Mouse (Mus musculus) forebrain, postnatal 0 days (tissue): ENCODE data around the gene Ehmt1. TPM values are rescaled to one million over a fixed set of nuclear protein-coding genes. Genes with fewer than 3 reads are reported as not detected.

ENCODE experiments used
- ATAC-seq: fragments of 200-750 bp; cut with Nextera tagmentation; 2 replicates; pipeline ENCODE4 v1.8.0; 2017; ENCODE audit warnings: mild to moderate bottlenecking, moderate library complexity
- DNase-seq: peaks from one replicate; pipeline ENCODE4 v3.0.0-alpha.2; 2015
- H3K27ac ChIP-seq: fragments of 300-500 bp; sonication (generic); 2 replicates; pipeline ENCODE4 v1.5.1; 2014; ENCODE audit warnings: low read depth, mild to moderate bottlenecking, antibody characterized with exemption, low read length, moderate library complexity, mixed read lengths
- H3K27me3 ChIP-seq: fragments of 300-500 bp; sonication (generic); 2 replicates; pipeline ENCODE4 v1.6.1; 2014; ENCODE audit warnings: mild to moderate bottlenecking, low read length, mixed read lengths; ENCODE audit not compliant: insufficient read depth
- H3K36me3 ChIP-seq: fragments of 300-500 bp; sonication (generic); 2 replicates; pipeline ENCODE4 v1.6.1; 2014; ENCODE audit warnings: mild to moderate bottlenecking, moderate library complexity; ENCODE audit not compliant: insufficient read depth
- H3K4me1 ChIP-seq: fragments of 300-500 bp; sonication (generic); 2 replicates; pipeline ENCODE4 v1.6.1; 2014; ENCODE audit warnings: antibody characterized with exemption; ENCODE audit not compliant: insufficient read depth
- H3K4me2 ChIP-seq: fragments of 300-500 bp; sonication (generic); 2 replicates; pipeline ENCODE4 v1.6.1; 2014; ENCODE audit warnings: low read depth, mild to moderate bottlenecking, moderate library complexity
- H3K4me3 ChIP-seq: fragments of 300-500 bp; sonication (generic); 2 replicates; pipeline ENCODE4 v1.5.1; 2014; ENCODE audit warnings: low read depth, low read length, mixed read lengths
- H3K9ac ChIP-seq: fragments of 300-500 bp; sonication (generic); 2 replicates; pipeline ENCODE4 v1.6.1; 2014; ENCODE audit warnings: mild to moderate bottlenecking
- H3K9me3 ChIP-seq: fragments of 300-500 bp; sonication (generic); 2 replicates; pipeline ENCODE4 v1.6.1; 2016; ENCODE audit warnings: low read length
- CTCF ChIP-seq: sonication (generic); IDR thresholded peaks from 2 replicates; pipeline ENCODE4 v1.5.1; 2016; ENCODE audit warnings: antibody characterized with exemption, control low read depth, low read depth
- WGBS: fragments of 180-500 bp; shearing (Covaris S2); extraction: QIAGEN DNeasy Blood & Tissue Kit; methylation state at CpG from one replicate; pipeline ENCODE4 v1.1.7; 2014; 5-methylcytosine and 5-hydroxymethylcytosine counted together
- polyA plus RNA-seq: library from polyadenylated mRNA; unstranded; fragments of >200 nt; fragmentation: Nextera tagmentation; extraction: Ambion mirVana; gene quantifications from 2 replicates; pipeline ENCODE4 v1.2.1, GENCODE M21; 2015
- total RNA-seq: library from RNA; depleted of rRNA; stranded (reverse); fragments of >200 nt; gene quantifications from 2 replicates; pipeline ENCODE4 v1.2.3, GENCODE M21; 2014

Ehmt1 gene
- total and polyA plus RNA-seq, 2 experiments from 2014 or later, result 72.1 to 89.4 TPM

DNA sequence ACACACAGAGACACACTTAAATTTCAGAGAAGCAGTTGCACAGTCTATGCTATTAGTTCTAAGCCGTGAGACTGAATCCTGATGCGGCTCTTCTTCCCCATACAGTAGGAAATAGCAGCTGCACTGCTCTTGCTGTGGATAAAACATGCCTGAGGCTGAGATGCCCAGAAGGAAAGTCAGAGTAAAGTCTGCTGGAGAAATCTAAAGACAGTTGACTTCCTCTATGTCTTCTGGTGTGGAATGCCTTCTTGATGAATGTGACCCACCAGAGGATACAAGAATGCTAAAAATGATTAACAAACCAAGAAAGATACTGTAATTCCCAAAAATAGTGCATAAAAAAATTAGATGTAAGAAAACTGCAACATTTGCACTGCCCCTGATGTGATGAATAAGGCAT is 20.1 kb downstream of the Ehmt1 start:
- ATAC-seq, result no peak
- TF ChIP-seq CTCF, result no peak

DNA sequence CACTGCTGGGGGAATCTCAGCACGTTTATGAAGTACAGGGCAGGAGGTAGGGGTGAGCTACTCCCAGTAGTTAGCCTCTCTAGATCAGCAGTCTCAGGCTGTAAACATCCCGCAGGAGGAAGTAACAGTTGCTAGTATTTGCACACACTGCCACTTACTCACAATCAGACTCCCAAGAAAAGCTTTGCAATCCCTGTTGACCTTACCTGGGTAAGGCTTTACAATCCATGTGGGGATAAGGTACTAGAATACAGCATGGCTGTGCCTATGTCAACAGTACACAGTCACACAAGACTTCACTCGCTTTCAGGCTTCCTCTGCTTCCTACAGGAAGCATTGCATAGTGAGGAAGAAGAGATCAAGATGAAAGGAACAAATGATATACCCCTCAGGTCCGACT is 22.7 kb downstream of the Ehmt1 start:
- 80% methylated on average over 4 of the region's 4 CpGs for WGBS
- ATAC-seq, result no peak

More for the DNA sequence above, 20.1 kb downstream of the Ehmt1 start:
- H3K4me1 ChIP-seq, result no peaks in the 10 kb centered on the region
- H3K4me3 ChIP-seq, result no peak overlapping the region
- no peak overlapping the region for H3K4me2 ChIP-seq
- no peaks in the 10 kb centered on the region for H3K9me3 ChIP-seq
- no peaks in the 10 kb centered on the region for H3K27me3 ChIP-seq
- DNase-seq, result no peak
- H3K9ac ChIP-seq, result no peak overlapping the region
- 0 out of 2 replicates have a peak, but pooled peaks cover 3% of the 10 kb centered on the region for H3K36me3 ChIP-seq
- H3K27ac ChIP-seq, result no peak overlapping the region
- 91% methylated on average over 2 of the region's 2 CpGs for WGBS

DNA sequence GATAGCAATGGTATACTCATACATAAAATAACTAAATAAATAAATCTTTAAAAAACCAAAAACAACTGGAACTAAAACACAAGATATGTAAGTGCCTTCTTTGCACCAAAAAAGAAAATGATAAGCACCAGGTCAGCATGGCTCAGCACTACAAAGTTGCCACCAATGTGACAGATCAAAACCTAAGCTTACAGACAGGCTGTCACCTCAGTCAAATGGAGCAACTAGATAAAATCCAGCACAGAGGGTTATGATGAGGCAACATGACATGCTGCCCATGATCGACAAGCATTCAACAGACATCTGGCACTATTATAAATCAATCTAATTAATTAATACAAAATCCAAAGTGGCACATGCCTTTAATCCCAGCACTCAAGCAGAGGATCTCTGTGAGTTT is 25.2 kb downstream of the Ehmt1 start:
- H3K36me3 ChIP-seq, result 0 out of 2 replicates have a peak, but pooled peaks cover 3% of the 10 kb centered on the region
- H3K4me3 ChIP-seq, result no peak overlapping the region
- H3K4me1 ChIP-seq, result no peaks in the 10 kb centered on the region
- DNase-seq (no peak), ATAC-seq (no peak)
- H3K27ac ChIP-seq, result no peak overlapping the region
- H3K9ac ChIP-seq, result no peak overlapping the region
- 82% methylated on average over 1 of the region's 1 CpGs for WGBS
- no peaks in the 10 kb centered on the region for H3K27me3 ChIP-seq
- no peaks in the 10 kb centered on the region for H3K9me3 ChIP-seq
- no peak for TF ChIP-seq CTCF
- no peak overlapping the region for H3K4me2 ChIP-seq

More for the DNA sequence above, 22.7 kb downstream of the Ehmt1 start:
- Histone ChIP-seq H3K9ac (no peak overlapping the region), H3K4me3 (no peak overlapping the region), H3K36me3 (0 out of 2 replicates have a peak, but pooled peaks cover 3% of the 10 kb centered on the region), H3K4me2 (no peak overlapping the region), H3K4me1 (no peaks in the 10 kb centered on the region), H3K27ac (no peak overlapping the region), H3K9me3 (no peaks in the 10 kb centered on the region), H3K27me3 (no peaks in the 10 kb centered on the region)
- TF ChIP-seq CTCF, result no peak
- DNase-seq, result no peak

DNA sequence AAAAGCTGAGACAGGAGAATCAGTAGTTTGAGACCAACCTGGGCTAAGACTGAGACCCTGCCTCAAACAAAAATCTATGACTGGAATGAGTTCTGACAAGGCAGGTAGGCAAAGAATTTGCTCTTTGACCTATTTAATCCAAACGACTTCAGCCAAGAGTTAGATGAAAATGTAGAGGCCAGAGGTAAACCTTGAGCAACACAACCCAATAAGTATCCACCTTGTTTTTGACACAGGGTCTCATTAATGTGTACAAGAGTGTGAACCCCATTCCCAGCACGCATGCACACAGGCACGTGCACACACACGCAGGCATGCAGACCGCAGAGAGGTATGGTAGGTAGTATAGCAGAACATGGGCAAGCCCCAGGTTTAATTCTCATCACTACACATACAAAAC is 27.1 kb downstream of the Ehmt1 start:
- no peak overlapping the region for H3K27ac ChIP-seq
- no peaks in the 10 kb centered on the region for H3K4me1 ChIP-seq
- no peak overlapping the region for H3K9ac ChIP-seq
- H3K4me3 ChIP-seq, result no peak overlapping the region
- H3K9me3 ChIP-seq, result no peaks in the 10 kb centered on the region
- WGBS, result 93% methylated on average over 5 of the region's 5 CpGs
- H3K4me2 ChIP-seq, result no peak overlapping the region
- DNase-seq (no peak), ATAC-seq (no peak)
- H3K36me3 ChIP-seq, result no peaks in the 10 kb centered on the region
- no peaks in the 10 kb centered on the region for H3K27me3 ChIP-seq
- no peak for TF ChIP-seq CTCF

DNA sequence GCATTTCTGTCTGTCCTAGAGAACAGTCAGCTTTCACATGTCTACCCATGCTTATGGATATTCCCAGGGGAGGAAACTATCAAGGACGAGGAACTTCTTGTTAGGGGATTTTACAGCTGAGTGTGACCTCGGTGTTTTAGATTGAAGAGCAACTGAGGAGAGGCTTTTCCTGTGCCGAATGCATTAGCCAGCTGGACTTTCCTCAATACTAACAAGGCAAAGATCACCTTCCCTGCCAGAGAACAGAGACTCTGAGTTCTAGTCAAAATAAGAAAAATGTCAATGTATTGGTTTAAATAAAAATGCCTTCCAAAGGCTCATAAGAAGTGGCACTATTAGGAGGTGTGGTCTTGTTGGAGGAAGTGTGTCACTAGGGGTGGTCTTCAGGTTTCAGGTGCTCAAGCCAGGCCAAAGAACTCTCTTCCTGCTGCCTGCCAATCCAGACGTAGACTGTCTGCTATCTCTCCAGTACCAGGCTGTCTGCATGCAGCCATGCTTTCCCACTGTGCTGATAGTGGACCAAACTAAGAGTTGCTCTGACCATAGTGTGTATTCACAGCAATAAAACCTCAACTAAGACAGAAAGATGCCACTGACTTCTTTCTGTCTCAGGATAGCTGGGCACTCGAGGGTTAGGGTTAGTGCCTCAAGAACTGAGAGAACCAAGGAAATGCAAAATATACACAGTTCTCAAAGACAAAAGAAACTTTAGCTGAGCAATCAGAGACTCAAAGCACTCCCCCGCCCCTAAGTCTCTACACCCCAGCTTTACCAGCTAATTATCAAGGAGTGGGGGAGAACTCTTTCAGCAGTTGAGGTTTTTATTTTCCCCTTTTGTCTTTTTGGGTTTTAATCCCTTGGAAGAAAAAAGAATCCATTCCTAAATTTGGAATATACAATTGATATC is 28.6 kb downstream of the Ehmt1 start:
- no peaks in the 10 kb centered on the region for H3K4me1 ChIP-seq
- no peak overlapping the region for H3K4me3 ChIP-seq
- no peak overlapping the region for H3K27ac ChIP-seq
- no peak for ATAC-seq
- no peak for TF ChIP-seq CTCF
- no peak for DNase-seq
- no peak overlapping the region for H3K4me2 ChIP-seq
- H3K27me3 ChIP-seq, result no peaks in the 10 kb centered on the region
- H3K36me3 ChIP-seq, result peaks cover 6% of the 10 kb centered on the region; the same call in 1 of the 2 replicates
- H3K9ac ChIP-seq, result no peak overlapping the region
- H3K9me3 ChIP-seq, result no peaks in the 10 kb centered on the region
- 59% methylated on average over 6 of the region's 6 CpGs for WGBS

DNA sequence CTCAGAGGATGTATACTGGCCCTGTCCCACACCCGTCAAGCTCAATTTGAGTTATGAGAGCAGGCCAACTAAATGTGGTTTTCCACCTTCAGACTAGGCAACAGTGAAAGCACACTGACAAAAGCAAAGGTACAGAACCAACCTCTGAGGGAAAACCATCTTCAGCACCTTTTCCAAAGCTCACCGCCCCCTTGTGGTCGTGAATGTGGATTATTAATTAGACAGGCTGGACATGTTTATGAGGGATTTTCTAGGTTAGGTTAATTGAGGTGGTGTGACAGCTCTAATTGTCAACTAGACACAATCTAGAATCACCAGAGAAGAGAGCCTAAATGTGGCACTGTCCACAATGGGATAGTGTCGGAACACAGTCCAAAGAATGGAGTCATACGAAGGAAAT is 30.5 kb downstream of the Ehmt1 start:
- Histone ChIP-seq H3K4me3 (no peak overlapping the region), H3K27me3 (no peaks in the 10 kb centered on the region), H3K4me1 (no peaks in the 10 kb centered on the region), H3K27ac (no peak overlapping the region), H3K9ac (no peak overlapping the region), H3K36me3 (peaks cover 14% of the 10 kb centered on the region), H3K4me2 (no peak overlapping the region), H3K9me3 (no peaks in the 10 kb centered on the region)
- 84% methylated on average over 5 of the region's 5 CpGs for WGBS
- ATAC-seq (no peak), DNase-seq (no peak)
- TF ChIP-seq CTCF, result peak; percentile 30

DNA sequence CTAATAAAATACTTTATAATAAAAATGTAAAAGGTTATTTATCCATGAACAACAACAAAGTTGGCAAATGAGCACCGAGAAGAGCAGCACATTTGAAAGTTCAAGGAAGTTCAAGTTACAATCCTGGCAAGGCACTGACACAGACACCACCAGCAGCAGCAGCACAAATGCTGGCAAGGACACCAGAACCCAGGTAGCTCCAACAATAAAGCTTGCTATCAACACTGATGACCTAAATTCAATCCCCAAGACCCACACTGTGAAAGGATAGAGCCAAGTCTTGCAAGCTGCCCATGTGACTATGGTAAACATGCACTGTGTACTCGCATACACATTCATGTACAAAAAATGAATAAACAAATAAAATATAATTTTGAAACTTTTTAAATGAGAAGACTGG is 38.7 kb downstream of the Ehmt1 start:
- Histone ChIP-seq H3K36me3 (peaks cover 46% of the 10 kb centered on the region), H3K4me2 (no peak overlapping the region), H3K9ac (no peak overlapping the region), H3K27ac (no peak overlapping the region), H3K9me3 (no peaks in the 10 kb centered on the region), H3K4me1 (no peaks in the 10 kb centered on the region), H3K4me3 (no peak overlapping the region), H3K27me3 (no peaks in the 10 kb centered on the region)
- WGBS, result 98% methylated on average over 2 of the region's 2 CpGs
- no peak for TF ChIP-seq CTCF
- no peak for ATAC-seq
- DNase-seq, result no peak
